Mouse (Mus musculus) midbrain, postnatal 0 days (tissue): ENCODE results near the gene Kcnj6. TPM values are rescaled to one million over a fixed set of nuclear protein-coding genes. Genes with fewer than 3 reads are reported as not detected.
"Not testable (repeated sequence)": the region's sequence is repeated elsewhere in the genome, so short reads cannot be mapped to it uniquely, and the experiment has no call there.

Source experiments
- ATAC-seq: fragments of 200-750 bp; cut with Nextera tagmentation; 2 replicates; pipeline ENCODE4 v1.8.0; 2017; ENCODE audit warnings: moderate number of reproducible peaks, mild to moderate bottlenecking, moderate TSS enrichment, moderate library complexity; ENCODE audit not compliant: low FRiP score
- DNase-seq: peaks from one replicate; pipeline ENCODE4 v3.0.0-alpha.2; 2015; ENCODE audit warnings: low spot score
- H3K27ac ChIP-seq: fragments of 300-500 bp; sonication (generic); 2 replicates; pipeline ENCODE4 v1.5.1; 2014; ENCODE audit warnings: low read depth, mild to moderate bottlenecking, low read length, mixed read lengths
- H3K27me3 ChIP-seq: fragments of 300-500 bp; sonication (generic); 2 replicates; pipeline ENCODE4 v1.6.1; 2014; ENCODE audit warnings: low read length, control low read depth, mixed read lengths; ENCODE audit not compliant: insufficient read depth
- H3K36me3 ChIP-seq: fragments of 300-500 bp; sonication (generic); 2 replicates; pipeline ENCODE4 v1.6.1; 2014; ENCODE audit warnings: low read length, control low read depth, mixed read lengths; ENCODE audit not compliant: insufficient read depth
- H3K4me1 ChIP-seq: fragments of 300-500 bp; sonication (generic); 2 replicates; pipeline ENCODE4 v1.6.1; 2014; ENCODE audit warnings: mild to moderate bottlenecking, control low read depth, antibody characterized with exemption, low read length, mixed read lengths; ENCODE audit not compliant: insufficient read depth
- H3K4me2 ChIP-seq: fragments of 300-500 bp; sonication (generic); 2 replicates; pipeline ENCODE4 v1.6.1; 2014; ENCODE audit warnings: low read depth, mild to moderate bottlenecking, low read length, mixed read lengths; ENCODE audit not compliant: poor library complexity, severe bottlenecking
- H3K4me3 ChIP-seq: fragments of 300-500 bp; sonication (generic); 2 replicates; pipeline ENCODE4 v1.5.1; 2014; ENCODE audit warnings: low read depth, mild to moderate bottlenecking, low read length, moderate library complexity
- H3K9ac ChIP-seq: fragments of 300-500 bp; sonication (generic); replicated peaks from 2 replicates; pipeline ENCODE4 v1.6.1; 2014; ENCODE audit warnings: mild to moderate bottlenecking, low read length, moderate library complexity, mixed read lengths; ENCODE audit not compliant: poor library complexity, severe bottlenecking
- H3K9me3 ChIP-seq: fragments of 300-500 bp; sonication (generic); 2 replicates; pipeline ENCODE4 v1.6.1; 2016; ENCODE audit warnings: low read length, control low read depth
- CTCF ChIP-seq: IDR thresholded peaks from 2 replicates; pipeline ENCODE4 v1.5.1; 2016; ENCODE audit warnings: antibody characterized with exemption, mild to moderate bottlenecking
- WGBS: fragments of 180-500 bp; shearing (Covaris S2); extraction: QIAGEN DNeasy Blood & Tissue Kit; methylation state at CpG from one replicate; pipeline ENCODE4 v1.1.7; 2014; 5-methylcytosine and 5-hydroxymethylcytosine counted together
- polyA plus RNA-seq: library from polyadenylated mRNA; unstranded; fragments of >200 nt; fragmentation: Nextera tagmentation; extraction: Ambion mirVana; gene quantifications from 2 replicates; pipeline ENCODE4 v1.2.1, GENCODE M21; 2015
- total RNA-seq: library from RNA; depleted of rRNA; stranded (reverse); fragments of >200 nt; gene quantifications from 2 replicates; pipeline ENCODE4 v1.2.3, GENCODE M21; 2014

Gene Kcnj6
- total and polyA plus RNA-seq, 2 experiments from 2014 or later, result 3.2 to 12.9 TPM

- Histone ChIP-seq H3K4me3 (no peak overlapping the region), H3K27ac (no peak overlapping the region), H3K27me3 (no peaks in the 10 kb centered on the region), H3K9ac (no peak overlapping the region), H3K36me3 (no peaks in the 10 kb centered on the region), H3K4me1 (no peaks in the 10 kb centered on the region), H3K9me3 (no peaks in the 10 kb centered on the region), H3K4me2 (no peak overlapping the region)
- DNase-seq, result no peak
- ATAC-seq, result no peak
- TF ChIP-seq CTCF, result no peak
- 72% methylated on average over 5 of the region's 5 CpGs for WGBS
Measured at GRCm38 (mm10) chr16:94822611-94823010, 174.9 kb downstream of the Kcnj6 start.

- WGBS, result 85% methylated on average over 11 of the region's 11 CpGs
- no peak for TF ChIP-seq CTCF
Measured at GRCm38 (mm10) chr16:94821610-94822009, 175.9 kb downstream of the Kcnj6 start.

GRCm38 (mm10) chr16:94816391-94816790, 181.1 kb downstream of the Kcnj6 start:
- 27% methylated on average over 6 of the region's 6 CpGs for WGBS
- TF ChIP-seq CTCF, result peak; percentile 82
- Histone ChIP-seq H3K9me3 (peaks cover 12% of the 10 kb centered on the region), H3K4me1 (no peaks in the 10 kb centered on the region), H3K4me3 (no peak overlapping the region), H3K36me3 (no peaks in the 10 kb centered on the region), H3K4me2 (no peak overlapping the region), H3K27ac (no peak overlapping the region), H3K27me3 (no peaks in the 10 kb centered on the region), H3K9ac (no peak overlapping the region)
- no peak for ATAC-seq
- peak; percentile 79 for DNase-seq

More at GRCm38 (mm10) chr16:94821610-94822009, 175.9 kb downstream of the Kcnj6 start:
- DNase-seq (peak; percentile 13), ATAC-seq (no peak)
- H3K27me3 ChIP-seq, result no peaks in the 10 kb centered on the region
- no peaks in the 10 kb centered on the region for H3K4me1 ChIP-seq
- no peak overlapping the region for H3K9ac ChIP-seq
- no peaks in the 10 kb centered on the region for H3K36me3 ChIP-seq
- H3K9me3 ChIP-seq, result no peaks in the 10 kb centered on the region
- no peak overlapping the region for H3K27ac ChIP-seq
- H3K4me3 ChIP-seq, result no peak overlapping the region
- no peak overlapping the region for H3K4me2 ChIP-seq

GRCm38 (mm10) chr16:94815891-94816290, 181.6 kb downstream of the Kcnj6 start:
- 81% methylated on average over 6 of the region's 6 CpGs for WGBS
- Histone ChIP-seq H3K9me3 (peaks cover 12% of the 10 kb centered on the region), H3K27me3 (no peaks in the 10 kb centered on the region), H3K4me1 (no peaks in the 10 kb centered on the region), H3K4me3 (no peak overlapping the region), H3K36me3 (no peaks in the 10 kb centered on the region), H3K4me2 (no peak overlapping the region), H3K9ac (no peak overlapping the region), H3K27ac (no peak overlapping the region)
- ATAC-seq (no peak), DNase-seq (no peak)
- no peak for TF ChIP-seq CTCF

GRCm38 (mm10) chr16:94809286-94809685, 188.2 kb downstream of the Kcnj6 start:
- 9% methylated on average over 1 of the region's 1 CpGs for WGBS
- not testable (repeated sequence) for H3K27ac ChIP-seq

GRCm38 (mm10) chr16:94798241-94798640, 199.3 kb downstream of the Kcnj6 start:
- H3K4me1 ChIP-seq, result no peaks in the 10 kb centered on the region
- no peak overlapping the region for H3K4me2 ChIP-seq

More at GRCm38 (mm10) chr16:94809286-94809685, 188.2 kb downstream of the Kcnj6 start:
- not testable (repeated sequence) for H3K4me3 ChIP-seq, H3K4me1 ChIP-seq, ATAC-seq, DNase-seq, H3K36me3 ChIP-seq, H3K4me2 ChIP-seq, H3K27me3 ChIP-seq, H3K9ac ChIP-seq
- peaks cover 10% of the 10 kb centered on the region for H3K9me3 ChIP-seq

More at GRCm38 (mm10) chr16:94798241-94798640, 199.3 kb downstream of the Kcnj6 start:
- Histone ChIP-seq H3K36me3 (no peaks in the 10 kb centered on the region), H3K9me3 (no peaks in the 10 kb centered on the region), H3K27me3 (no peaks in the 10 kb centered on the region), H3K4me3 (no peak overlapping the region), H3K27ac (no peak overlapping the region), H3K9ac (no peak overlapping the region)
- no peak for DNase-seq
- ATAC-seq, result no peak
- WGBS, result 86% methylated on average over 6 of the region's 12 CpGs
- no peak for TF ChIP-seq CTCF
